8 mouse cellular contexts compared by ENCODE assay signal in genomic region chr11:55039591-55039990, GRCm38 (mm10). TPM values are rescaled to one million over a fixed set of nuclear protein-coding genes. Genes with fewer than 3 reads are reported as not detected.
A peak's percentile ranks its signal among the peaks of the same experiment; 100 is the strongest.
DNase-seq lines count a peak whose midpoint lies in the region; ATAC-seq and TF ChIP-seq lines count a peak whose summit lies in the region.

No protein-coding gene starts in this region.

- peaks cover under 1% of the 10 kb centered on the region; the same call in 1 of the 2 replicates for H3K27me3 ChIP-seq in G1E (ENCODE audit: insufficient read depth, low read length)
- peaks cover 2% of the 10 kb centered on the region; the same call in 1 of the 2 replicates for H3K27me3 ChIP-seq in forebrain, embryonic 13.5 days
- peaks cover 2% of the 10 kb centered on the region for H3K27me3 ChIP-seq in hindbrain, embryonic 14.5 days (ENCODE audit: control insufficient read depth, insufficient read depth, low read length)

- no peaks in the 10 kb centered on the region for H3K9me3 ChIP-seq in G1E (replicated peaks)
- no peaks in the 10 kb centered on the region for H3K9me3 ChIP-seq in forebrain, embryonic 13.5 days (replicated peaks)
- H3K9me3 ChIP-seq in hindbrain, embryonic 14.5 days (ENCODE audit: control insufficient read depth, low read length) = no peaks in the 10 kb centered on the region

- DNase-seq in G1E (ENCODE audit: low spot score) = peak; percentile 29
- peak; percentile 60 for DNase-seq in c-Kit-positive CD71-negative TER-119-negative erythroid progenitor cells, embryonic 14.5 days (ENCODE audit: low read depth)
- DNase-seq in hindbrain, embryonic 14.5 days (ENCODE audit: low spot score) = peak; percentile 83
- peak; percentile 58 to 85 for DNase-seq in layer of hippocampus, postnatal 25 days (ENCODE audit: extremely low spot score in 1 of 2, low spot score in 1 of 2)
- DNase-seq in right cerebral cortex, postnatal 4 days = peak; percentile 83
- peak; percentile 66 for DNase-seq in yolk sac, embryonic 10.5 days (ENCODE audit: low spot score)

- no peaks in the 10 kb centered on the region for H3K4me1 ChIP-seq in G1E (ENCODE audit: insufficient read depth, low read depth, low read length)
- no peaks in the 10 kb centered on the region for H3K4me1 ChIP-seq in forebrain, embryonic 13.5 days
- H3K4me1 ChIP-seq in hindbrain, embryonic 14.5 days (replicated peaks; ENCODE audit: control insufficient read depth, insufficient read depth, low read length) = no peaks in the 10 kb centered on the region

- peak; percentile 48 for TF ChIP-seq CTCF in G1E (IDR thresholded peaks at IDR 0.05; ENCODE audit: low read depth, low read length)

- no peak for ATAC-seq in G1E (ENCODE audit: extremely low read depth, insufficient number of reproducible peaks, low FRiP score, poor library complexity, severe bottlenecking)
- ATAC-seq in forebrain, embryonic 13.5 days = peak; percentile 68
- 0 out of 2 replicates have a peak, but pooled peaks have one; percentile 59 for ATAC-seq in hindbrain, embryonic 14.5 days (ENCODE audit: low FRiP score)
- ATAC-seq in megakaryocyte-erythroid progenitor cell, adult 5-6 weeks (replicated peaks; ENCODE audit: low FRiP score, low TSS enrichment, poor library complexity, severe bottlenecking) = peak; percentile 79

- H3K9ac ChIP-seq in forebrain, embryonic 13.5 days = no peak overlapping the region; the same call in 1 of the 2 replicates
- H3K9ac ChIP-seq in hindbrain, embryonic 14.5 days = no peak overlapping the region

- no peak overlapping the region for H3K27ac ChIP-seq in forebrain, embryonic 13.5 days
- no peak overlapping the region for H3K27ac ChIP-seq in hindbrain, embryonic 14.5 days

- no peak overlapping the region for H3K4me3 ChIP-seq in G1E (ENCODE audit: low read depth, low read length)
- H3K4me3 ChIP-seq in forebrain, embryonic 13.5 days = no peak overlapping the region
- H3K4me3 ChIP-seq in hindbrain, embryonic 14.5 days (replicated peaks; ENCODE audit: low read length) = no peak overlapping the region

- 5% methylated on average over 9 of the region's 9 CpGs for WGBS in forebrain, embryonic 13.5 days
- WGBS in hindbrain, embryonic 14.5 days = 11% methylated on average over 9 of the region's 9 CpGs

- no peak overlapping the region for H3K4me2 ChIP-seq in forebrain, embryonic 13.5 days
- H3K4me2 ChIP-seq in hindbrain, embryonic 14.5 days (replicated peaks) = no peak overlapping the region

- no peaks in the 10 kb centered on the region for H3K36me3 ChIP-seq in G1E (replicated peaks)
- H3K36me3 ChIP-seq in forebrain, embryonic 13.5 days (ENCODE audit: poor library complexity, severe bottlenecking) = no peaks in the 10 kb centered on the region
- no peaks in the 10 kb centered on the region for H3K36me3 ChIP-seq in hindbrain, embryonic 14.5 days (replicated peaks; ENCODE audit: control insufficient read depth, insufficient read depth)

RNA-seq across cellular contexts. Expression of gene Anxa6, which starts 6.3 kb away (rescaled TPM):
- not detected in 2 replicates for total RNA-seq in G1E (2014; fragmentation: Nextera tagmentation)
- 0.87 and 1.5 TPM in 2 replicates for total RNA-seq in G1E (2017)
- 0.04 and 0.07 TPM in 2 replicates for polyA plus RNA-seq in G1E (2012)
- 28.2 and 29.6 TPM in 2 replicates for polyA plus RNA-seq in forebrain, embryonic 13.5 days (2015; fragmentation: Nextera tagmentation; extraction: Ambion mirVana)
- 68.9 and 71.4 TPM in 2 replicates for polyA plus RNA-seq in hindbrain, embryonic 14.5 days (2014; fragmentation: Nextera tagmentation; extraction: Ambion mirVana)
- 10 to 100 TPM; 95.7 to 97.1 TPM for total RNA-seq in layer of hippocampus, postnatal 25 days (2021)
- total RNA-seq in megakaryocyte-erythroid progenitor cell, adult 5-6 weeks (2014; fragmentation: Nextera tagmentation) = 18.3 and 28.5 TPM in 2 replicates
- 25.3 and 26.7 TPM in 2 replicates for total RNA-seq in megakaryocyte-erythroid progenitor cell, adult 5-6 weeks (2017)

RNA-seq across cellular contexts. Expression of gene Ccdc69, which starts 38.3 kb away (rescaled TPM):
- not detected in 2 replicates for total RNA-seq in G1E (2014; fragmentation: Nextera tagmentation)
- not detected in 2 replicates for total RNA-seq in G1E (2017)
- not detected in 2 replicates for polyA plus RNA-seq in G1E (2012)
- polyA plus RNA-seq in forebrain, embryonic 13.5 days (2015; fragmentation: Nextera tagmentation; extraction: Ambion mirVana) = 0.23 and 0.43 TPM in 2 replicates
- 0.20 and 0.36 TPM in 2 replicates for polyA plus RNA-seq in hindbrain, embryonic 14.5 days (2014; fragmentation: Nextera tagmentation; extraction: Ambion mirVana)
- under 1 TPM; 0.37 to 0.52 TPM for total RNA-seq in layer of hippocampus, postnatal 25 days (2021)
- 4.8 and 8.8 TPM in 2 replicates for total RNA-seq in megakaryocyte-erythroid progenitor cell, adult 5-6 weeks (2014; fragmentation: Nextera tagmentation)
- 9.6 and 15.9 TPM in 2 replicates for total RNA-seq in megakaryocyte-erythroid progenitor cell, adult 5-6 weeks (2017)

RNA-seq across cellular contexts. Expression of gene Gm2a, which starts 58.3 kb away (rescaled TPM):
- total RNA-seq in G1E (2014; fragmentation: Nextera tagmentation) (not detected in 2 replicates), G1E (2017) (0.05 and 0.06 TPM in 2 replicates)
- not detected in 2 replicates for polyA plus RNA-seq in G1E (2012)
- polyA plus RNA-seq in forebrain, embryonic 13.5 days (2015; fragmentation: Nextera tagmentation; extraction: Ambion mirVana) = 11.5 and 12.5 TPM in 2 replicates
- polyA plus RNA-seq in hindbrain, embryonic 14.5 days (2014; fragmentation: Nextera tagmentation; extraction: Ambion mirVana) = 32.9 and 35.8 TPM in 2 replicates
- 10 to 100 TPM; 38.7 to 42.5 TPM for total RNA-seq in layer of hippocampus, postnatal 25 days (2021)
- 6.2 and 8.6 TPM in 2 replicates for total RNA-seq in megakaryocyte-erythroid progenitor cell, adult 5-6 weeks (2014; fragmentation: Nextera tagmentation)
- 9.0 and 16.7 TPM in 2 replicates for total RNA-seq in megakaryocyte-erythroid progenitor cell, adult 5-6 weeks (2017)

Comparison
In these comparisons a context has a peak if more than half of its experiments do, and no peak if none do; other contexts are left out.
1. DNase-seq: peak in every context shown above with its lines; median percentile 83 in hindbrain, embryonic 14.5 days; 83 in right cerebral cortex, postnatal 4 days; 72 in layer of hippocampus, postnatal 25 days; 66 in yolk sac, embryonic 10.5 days; 60 in c-Kit-positive CD71-negative TER-119-negative erythroid progenitor cells, embryonic 14.5 days; 29 in G1E.
2. RNA of gene Anxa6, which starts 6.3 kb away (total RNA-seq): 95.7 to 97.1 TPM in layer of hippocampus, postnatal 25 days and 18.3 to 28.5 TPM in megakaryocyte-erythroid progenitor cell, adult 5-6 weeks; 0.87 to 1.5 TPM in G1E; every median in the first group is over 4 times any median in the second.
3. RNA of gene Gm2a, which starts 58.3 kb away (total RNA-seq): 38.7 to 42.5 TPM in layer of hippocampus, postnatal 25 days and 6.2 to 16.7 TPM in megakaryocyte-erythroid progenitor cell, adult 5-6 weeks; 0.05 to 0.06 TPM in G1E; every median in the first group is over 4 times any median in the second.